Mouse (Mus musculus) C2C12 (cell line): ENCODE data around the gene Rag1.

Experiments used
- CEBPB ChIP-seq: IDR thresholded peaks from one replicate; pipeline ENCODE4 v1.6.1; 2011; ENCODE audit warnings: low read depth, mild to moderate bottlenecking, control low read depth, moderate library complexity
- CTCF ChIP-seq: IDR thresholded peaks from one replicate; pipeline ENCODE4 v1.5.1; 2011; ENCODE audit not compliant: control insufficient read depth, insufficient read depth, insufficient read length
- FOSL1 ChIP-seq: IDR thresholded peaks from one replicate; pipeline ENCODE4 v1.8.0; 2011; ENCODE audit warnings: mild to moderate bottlenecking, low read length; ENCODE audit not compliant: poor library complexity, insufficient read depth, severe bottlenecking
- MAX ChIP-seq: IDR thresholded peaks from one replicate; pipeline ENCODE4 v1.6.1; 2011; ENCODE audit warnings: mild to moderate bottlenecking, control low read depth
- MYOD1 ChIP-seq: IDR thresholded peaks from one replicate; pipeline ENCODE4 v1.6.1; 2011; ENCODE audit warnings: low read depth; ENCODE audit not compliant: control insufficient read depth, insufficient read length
- MYOG ChIP-seq: IDR thresholded peaks from one replicate; pipeline ENCODE4 v1.6.1; 2011; ENCODE audit not compliant: control insufficient read depth, insufficient read length; ENCODE audit errors: extremely low read depth
- USF1 ChIP-seq: IDR thresholded peaks from one replicate; pipeline ENCODE4 v1.6.1; 2011; ENCODE audit warnings: low read depth, mild to moderate bottlenecking, control low read depth, moderate library complexity

GRCm38 (mm10) chr2:101608232-101608894 is 40.9 kb downstream of the Rag1 start:
- TF ChIP-seq MYOD1 (no peak), CTCF (no peak), MYOG (no peak), FOSL1 (no peak), USF1 (no peak), MAX (no peak), CEBPB (no peak)
